Mouse (Mus musculus) gastrocnemius, postnatal 10 days (tissue): ENCODE results near the gene Ptgfrn. TPM values are rescaled to one million over a fixed set of nuclear protein-coding genes. Genes with fewer than 3 reads are reported as not detected.

Experiments
- DNase-seq: peaks from one replicate; pipeline ENCODE4 v3.0.0; 2021; ENCODE audit warnings: mixed read lengths
- total RNA-seq, 2 experiments: library from RNA; stranded (reverse); gene quantifications; 2 replicates each; pipeline ENCODE4 v1.2.3; 2021

The Ptgfrn gene
- total RNA-seq, 2 experiments from 2014 or later, result 49.3 to 59.3 TPM

DNA sequence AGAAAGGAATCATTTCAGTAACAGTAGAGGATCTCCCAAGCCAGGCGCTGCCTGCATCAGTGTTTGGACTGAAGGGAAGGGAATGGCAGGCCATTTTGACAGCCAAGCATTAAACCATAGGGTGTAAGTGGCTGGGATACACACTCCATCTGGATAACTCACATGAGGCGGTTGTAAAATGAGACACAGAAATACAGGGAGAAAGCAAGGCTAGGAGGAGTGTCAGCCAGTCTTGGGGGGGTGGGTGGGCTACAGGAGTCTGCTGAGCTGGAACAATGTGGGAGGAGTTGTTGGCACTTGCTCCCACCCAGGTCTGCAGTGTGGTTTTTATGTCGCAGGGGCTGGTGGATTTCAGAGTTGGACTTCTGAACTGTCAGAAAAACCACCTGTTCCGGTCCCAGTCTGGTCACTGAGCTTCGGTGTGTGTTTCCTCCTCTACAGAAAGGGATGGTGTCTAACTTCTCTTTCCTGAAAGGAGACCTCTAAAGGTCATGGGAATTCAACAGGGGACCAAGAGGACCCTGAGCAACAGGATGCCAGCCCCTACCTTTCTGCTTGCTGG is 72.0 kb downstream of the Ptgfrn start:
- no peak for DNase-seq

DNA sequence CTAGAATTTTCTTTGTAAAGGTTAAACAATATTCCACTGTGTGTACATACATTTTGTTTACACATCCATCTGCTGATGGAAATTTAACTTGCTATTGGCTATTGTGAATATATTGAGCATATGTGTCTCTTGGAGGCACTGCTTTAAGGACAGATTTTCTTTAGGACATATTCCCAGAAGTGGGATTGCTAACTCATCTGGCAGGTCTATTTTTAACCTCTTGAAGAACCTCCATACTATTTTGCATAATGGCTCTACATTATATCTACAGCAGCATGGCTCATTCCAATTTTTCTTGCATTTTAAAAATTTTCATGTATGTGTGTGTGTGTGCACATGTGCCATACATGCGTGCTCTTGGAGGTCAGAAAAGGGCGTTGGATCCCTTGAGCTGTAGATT is 74.1 kb downstream of the Ptgfrn start:
- no peak for DNase-seq

DNA sequence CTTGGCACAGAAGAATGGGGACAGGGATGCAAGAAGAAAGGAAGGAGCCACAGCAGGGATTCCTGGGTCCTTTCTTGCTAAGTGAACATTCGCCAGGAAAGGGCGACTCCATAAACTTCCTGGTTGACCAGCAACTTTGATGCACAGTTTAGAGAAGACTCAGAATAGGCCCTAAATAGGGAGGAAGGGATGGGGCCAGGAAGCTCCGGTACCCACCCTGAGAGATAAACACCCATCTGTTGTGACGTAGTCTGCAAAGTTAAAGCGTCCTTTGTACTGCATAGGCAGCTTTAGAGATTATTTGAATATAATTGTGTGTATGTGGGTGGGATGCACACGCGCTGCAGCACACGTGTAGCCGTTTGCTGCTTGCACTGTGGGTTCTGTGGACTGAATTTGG is 75.6 kb downstream of the Ptgfrn start:
- DNase-seq, result no peak

DNA sequence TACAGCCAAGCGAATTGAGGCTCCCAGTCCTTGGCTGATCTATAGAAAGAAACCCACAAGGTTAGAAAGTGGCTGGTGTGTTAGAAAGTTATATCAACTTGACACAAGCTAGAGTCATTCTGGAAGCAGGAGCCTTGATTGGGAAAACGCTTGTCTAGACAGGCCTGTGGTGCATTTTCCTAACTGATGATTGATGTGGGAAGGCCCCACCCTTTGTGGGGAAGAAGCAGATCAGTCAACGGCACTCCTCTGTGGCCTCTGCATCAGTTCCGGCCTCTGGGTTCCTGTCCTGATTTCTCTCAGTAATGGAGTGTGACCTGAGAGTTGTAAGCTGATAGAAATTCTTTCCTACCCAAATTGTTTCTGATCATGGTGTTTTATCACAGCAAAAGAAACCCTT is 76.4 kb downstream of the Ptgfrn start:
- no peak for DNase-seq

DNA sequence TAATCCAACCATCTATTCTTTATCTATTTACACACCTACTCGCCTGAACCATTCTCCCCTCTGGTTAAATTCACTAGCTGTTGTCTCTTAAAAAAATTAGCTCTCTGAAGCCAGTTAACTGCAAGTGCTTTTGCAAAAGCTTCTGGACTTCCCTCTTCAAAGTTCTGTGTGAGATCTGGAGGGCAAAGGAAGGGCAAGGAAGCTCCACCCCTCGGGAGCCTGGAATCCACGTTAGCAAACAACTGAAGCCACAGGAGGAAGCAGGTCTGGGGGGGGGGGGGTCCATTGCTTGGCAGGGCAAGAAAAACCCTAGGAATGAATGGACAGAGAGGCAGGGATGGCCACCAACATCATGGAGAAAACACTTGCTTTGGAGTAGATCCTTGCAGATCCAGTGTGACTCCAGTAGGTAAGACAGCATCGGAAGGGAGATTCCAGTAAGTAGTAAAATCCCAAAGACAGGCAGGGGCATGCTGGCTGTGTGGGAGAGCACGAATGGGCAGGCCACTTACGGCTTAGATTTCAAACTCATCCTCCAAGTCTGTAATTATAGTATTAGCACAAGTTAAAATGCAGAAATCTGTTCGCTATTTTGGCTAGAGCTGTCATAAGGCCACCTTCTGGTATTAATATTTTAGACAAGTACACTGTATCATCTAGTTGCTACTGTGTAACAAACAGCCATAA is 78.5 kb downstream of the Ptgfrn start:
- no peak for DNase-seq

DNA sequence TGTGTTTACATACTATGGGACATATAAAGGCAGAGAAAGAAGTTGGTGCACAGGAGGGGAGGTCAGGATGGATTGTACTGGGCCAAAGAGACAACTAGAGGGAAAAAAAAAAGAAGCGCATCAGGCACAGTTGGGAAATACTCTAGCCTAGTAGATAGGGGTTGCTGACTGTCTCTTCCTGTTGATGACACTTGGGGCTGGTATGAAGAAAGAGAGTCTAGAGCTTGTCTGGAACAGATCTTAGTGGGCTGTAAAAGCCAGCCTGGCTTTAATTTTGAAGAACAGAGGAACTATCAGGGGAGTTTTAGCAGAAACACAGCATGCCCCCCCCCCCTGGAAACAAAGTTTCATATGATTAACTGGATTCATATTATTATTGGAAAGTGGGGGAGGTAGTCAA is 79.4 kb downstream of the Ptgfrn start:
- DNase-seq, result no peak

DNA sequence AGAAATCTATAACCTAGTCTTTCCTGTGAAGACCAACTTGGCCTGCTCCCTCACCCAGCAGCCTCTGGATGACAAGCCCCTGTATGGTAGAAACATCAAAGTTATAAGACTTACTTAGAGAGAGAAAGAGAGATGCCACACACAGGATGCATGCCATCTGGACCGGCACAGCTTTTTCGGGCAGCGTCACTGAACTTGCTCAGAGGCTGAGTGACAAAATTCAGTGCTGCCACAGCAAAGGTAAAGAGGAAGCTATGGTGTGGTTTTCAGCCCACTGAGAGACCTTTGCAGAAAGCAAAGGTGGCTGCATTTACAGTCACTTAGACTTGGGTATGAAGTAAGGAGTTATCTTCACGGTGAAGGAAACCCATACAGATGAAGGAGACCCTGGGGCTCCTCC is 80.7 kb downstream of the Ptgfrn start, which contains the start of gene Cd101:
Gene Cd101 (minus strand): TSS at position 218 of the 400 bp plus-strand sequence.
- no peak for DNase-seq

DNA sequence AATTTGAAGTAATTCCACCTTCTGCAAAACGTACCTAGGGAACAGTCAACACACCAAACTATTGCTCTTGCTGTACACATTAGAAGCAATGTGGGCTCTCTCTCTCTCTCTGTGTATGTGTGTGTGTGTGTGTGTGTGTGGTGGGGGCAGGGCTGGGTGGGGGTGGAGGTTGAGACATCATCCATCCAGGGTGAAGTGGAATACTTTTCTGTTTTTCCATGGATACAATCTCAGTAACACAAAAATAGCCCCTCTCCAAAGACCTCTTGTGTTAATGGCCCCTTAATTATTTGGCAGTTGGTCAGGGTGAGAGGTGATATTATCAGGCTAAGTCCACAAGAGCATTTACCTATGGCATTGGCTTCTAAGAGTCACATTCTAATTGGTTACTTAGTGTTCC is 83.3 kb downstream of the Ptgfrn start:
- no peak for DNase-seq

DNA sequence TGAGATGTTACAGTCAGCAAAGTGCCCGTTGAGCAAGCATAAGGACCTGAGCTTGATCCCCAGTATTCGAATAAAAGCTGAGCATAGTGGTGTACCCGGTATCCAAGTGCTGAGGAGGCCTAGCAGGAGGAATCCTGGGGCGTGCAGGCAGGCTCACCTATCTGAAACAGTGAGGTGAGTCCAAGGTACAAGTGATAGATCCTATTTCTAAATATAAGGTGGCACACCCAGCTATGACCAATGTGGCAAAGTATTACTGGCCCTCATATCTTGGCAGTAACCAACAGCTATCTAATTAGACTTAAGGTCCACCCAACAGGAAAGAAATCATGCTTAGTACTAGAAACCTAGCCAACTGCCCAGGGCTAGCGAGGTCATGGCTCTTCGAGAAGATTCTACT is 87.1 kb downstream of the Ptgfrn start:
- no peak for DNase-seq

DNA sequence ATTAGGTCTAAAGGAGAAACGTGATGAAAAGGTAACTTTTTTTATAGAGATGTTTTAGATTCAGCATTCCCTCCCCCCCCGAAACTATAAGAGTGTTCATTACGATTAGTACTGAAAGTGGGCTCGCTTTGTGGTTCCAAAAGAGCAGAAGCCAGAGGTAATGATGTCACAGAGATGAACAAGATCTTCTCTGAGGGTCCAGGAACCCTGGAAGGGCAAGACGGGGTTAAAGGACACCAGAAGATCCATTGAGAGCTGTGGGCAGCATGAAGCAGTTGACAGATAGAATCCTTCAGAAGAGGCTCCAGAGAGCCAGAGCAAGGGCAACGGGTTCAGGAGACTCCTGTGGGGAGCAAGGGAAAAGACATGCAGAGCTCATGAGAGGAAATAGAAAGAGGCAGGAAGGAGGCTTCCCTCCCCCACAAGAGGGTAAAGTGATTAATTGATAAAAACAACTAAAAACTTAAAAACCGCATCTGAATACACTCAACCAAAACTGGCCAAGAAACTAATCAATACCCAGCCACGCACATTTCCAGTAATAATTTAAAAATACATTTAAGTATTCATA is 88.5 kb downstream of the Ptgfrn start:
- no peak for DNase-seq

DNA sequence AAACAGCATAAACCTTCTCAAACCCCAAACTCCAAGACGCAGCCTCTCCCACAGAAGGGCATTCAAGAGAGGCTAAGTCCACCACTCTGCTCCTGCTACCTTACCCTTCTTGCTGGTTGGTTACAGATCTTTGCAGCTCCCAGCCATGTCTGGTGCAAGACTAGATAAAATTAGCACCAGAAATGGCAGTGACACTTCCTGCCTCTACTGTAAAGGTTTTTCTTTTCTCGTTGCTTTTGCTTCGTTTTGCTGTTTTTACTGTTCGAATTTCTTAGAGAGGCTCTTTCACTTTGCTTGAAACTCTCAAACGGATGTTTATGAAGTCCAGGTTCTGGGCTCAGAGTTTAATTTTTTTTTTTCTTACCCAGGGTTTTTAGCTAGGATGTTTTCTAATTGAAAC is 89.0 kb downstream of the Ptgfrn start:
- DNase-seq, result no peak

DNA sequence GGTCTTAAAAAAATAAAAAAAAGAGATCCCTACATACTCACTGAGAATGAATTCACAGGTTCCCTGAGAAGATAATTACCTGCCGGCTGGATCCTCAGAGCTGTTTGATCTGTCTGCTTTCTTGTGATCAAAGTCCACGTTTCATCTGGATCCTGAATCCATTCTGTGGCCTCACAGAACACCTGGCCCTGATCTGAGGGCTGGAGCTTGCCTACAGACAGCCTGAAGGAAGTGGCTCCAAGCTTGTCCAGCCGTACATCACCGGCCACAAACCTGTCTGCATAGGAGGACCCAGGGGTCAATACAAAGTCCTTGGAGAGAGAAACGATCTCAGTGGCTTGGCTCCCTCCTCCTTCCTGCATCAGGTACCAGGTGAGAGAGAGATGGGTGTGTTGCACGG is 91.6 kb downstream of the Ptgfrn start:
- no peak for DNase-seq

DNA sequence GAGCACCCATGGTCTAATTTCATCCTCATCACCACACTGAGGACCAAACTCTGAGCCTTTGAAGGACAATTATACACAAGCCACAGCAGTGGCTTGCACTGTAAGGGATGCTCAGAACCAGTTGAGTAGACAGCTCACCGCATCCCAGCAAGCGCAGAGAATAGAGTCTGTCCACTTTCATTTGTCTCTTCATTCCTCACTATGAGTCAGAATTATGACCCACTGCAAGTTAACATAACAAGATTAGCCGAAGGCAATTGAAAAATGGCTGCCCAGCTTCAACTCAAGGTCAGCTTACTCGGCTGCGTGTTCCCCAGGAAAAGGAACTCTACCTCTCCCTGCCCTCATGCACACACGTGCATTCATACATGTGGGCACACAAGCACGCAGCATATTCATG is 94.0 kb downstream of the Ptgfrn start:
- no peak for DNase-seq

DNA sequence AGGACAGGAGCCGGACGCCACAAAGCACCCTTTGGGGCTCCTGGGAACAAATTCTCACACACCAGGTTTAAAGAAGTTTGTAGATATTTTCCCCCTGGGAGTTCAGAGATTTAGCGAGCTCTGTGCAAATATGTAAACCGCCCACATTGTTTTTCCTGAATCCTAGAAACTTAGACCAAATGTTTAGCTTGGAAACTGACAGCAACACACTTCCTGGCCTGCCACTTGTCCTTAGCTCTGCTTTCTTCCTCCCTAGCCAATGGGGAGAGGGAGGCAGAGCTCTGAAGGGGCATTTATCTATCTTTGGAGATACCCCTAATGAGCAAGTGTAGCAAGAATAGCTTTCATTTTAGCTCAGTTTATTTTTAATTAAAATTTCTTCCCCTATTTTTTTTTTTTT is 94.8 kb downstream of the Ptgfrn start:
- no peak for DNase-seq

DNA sequence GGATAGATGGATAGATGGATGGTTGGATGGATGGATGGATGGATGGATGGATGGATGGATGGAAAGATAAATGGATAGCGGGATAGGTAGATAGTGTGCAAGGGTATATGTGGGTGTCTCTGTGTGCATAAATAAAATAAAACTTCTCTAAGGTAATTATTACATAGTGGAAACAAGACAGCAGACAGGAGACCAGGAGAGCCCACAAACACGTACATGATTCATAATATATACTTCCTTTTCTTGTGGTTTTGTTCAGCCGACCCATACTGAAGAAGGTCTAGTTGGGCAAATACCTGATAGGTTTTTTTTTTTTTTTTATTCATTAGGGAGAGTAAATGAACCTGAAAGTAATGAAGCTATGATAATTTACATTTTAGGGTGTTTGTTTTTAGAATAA is 96.5 kb downstream of the Ptgfrn start:
- no peak for DNase-seq

DNA sequence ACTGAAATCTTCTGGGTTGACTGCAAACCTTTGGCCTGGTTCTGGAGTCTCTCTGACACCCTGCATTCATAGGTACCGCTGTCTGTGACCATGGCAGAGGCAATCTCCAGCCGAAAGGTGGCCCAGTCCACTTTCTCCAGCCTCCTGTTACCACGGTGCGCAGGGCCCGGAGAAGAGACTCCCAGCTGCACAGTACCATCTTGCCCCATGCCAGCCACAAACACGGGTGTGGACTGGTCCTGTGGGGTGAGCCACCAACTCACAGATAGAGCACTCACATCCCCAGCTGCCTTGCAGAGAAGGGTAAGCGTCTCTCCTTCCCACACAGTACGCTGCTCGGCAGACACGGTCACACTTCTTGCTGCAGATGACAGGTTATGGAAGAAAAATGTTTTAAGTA is 97.1 kb downstream of the Ptgfrn start:
- DNase-seq, result no peak

DNA sequence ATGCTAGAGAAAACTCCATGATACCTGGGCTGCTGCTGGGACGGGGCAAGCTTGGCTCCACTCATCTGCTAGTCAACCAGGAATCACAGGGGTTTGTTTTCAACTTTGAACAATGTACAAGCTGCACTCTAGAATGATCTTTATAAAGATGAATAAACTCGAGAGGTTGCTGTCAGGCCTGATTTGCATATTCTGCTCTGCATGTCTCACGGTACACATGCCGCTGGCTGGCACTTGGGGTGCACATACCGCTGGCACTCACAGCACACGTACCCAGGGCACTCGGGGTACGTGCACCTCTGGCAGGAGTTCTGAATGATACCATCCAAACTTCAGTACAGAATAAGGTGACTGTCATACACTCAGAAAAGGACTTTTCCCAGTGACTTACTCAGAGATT is 97.5 kb downstream of the Ptgfrn start:
- DNase-seq, result no peak

DNA sequence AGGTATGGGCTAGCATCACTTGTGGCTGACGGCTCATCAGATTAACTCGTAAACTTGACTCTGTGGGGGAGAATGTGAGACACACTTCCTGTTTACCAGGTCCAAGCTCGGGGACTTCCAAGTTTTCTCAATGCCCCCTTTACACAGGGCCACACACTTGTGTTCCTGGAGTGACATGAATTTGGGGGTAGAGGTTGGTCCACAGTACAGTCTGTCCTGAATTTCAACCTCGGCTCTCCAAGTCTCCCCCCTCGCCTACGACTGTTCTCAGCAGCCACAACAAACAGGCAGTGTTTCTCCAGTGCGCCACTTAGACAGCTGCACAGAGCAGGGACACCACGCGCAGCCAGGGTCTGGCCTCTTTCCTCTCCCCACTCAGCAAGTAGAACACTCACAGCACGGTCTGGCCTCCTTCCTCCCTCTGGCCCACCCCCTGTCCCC is 97.9 kb downstream of the Ptgfrn start:
- peak; percentile 38 for DNase-seq

DNA sequence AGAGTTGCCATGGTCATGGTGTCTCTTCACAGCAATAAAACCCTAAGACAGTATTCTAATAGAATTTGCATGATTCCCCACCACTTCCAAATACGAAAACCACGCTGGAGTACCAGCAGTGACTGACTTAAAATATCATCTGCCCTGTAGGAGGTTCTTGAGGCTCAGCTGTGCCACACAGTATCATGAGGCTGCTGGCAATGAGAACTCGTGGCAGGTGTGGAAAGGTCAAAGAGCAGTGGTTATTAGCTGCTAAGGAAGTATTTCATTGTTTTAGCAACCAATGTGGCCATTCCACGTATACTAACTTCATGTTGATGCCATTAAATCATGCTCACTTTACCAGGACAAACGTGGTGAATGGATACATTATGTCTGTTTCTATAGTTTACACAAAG is 98.9 kb downstream of the Ptgfrn start:
- no peak for DNase-seq

DNA sequence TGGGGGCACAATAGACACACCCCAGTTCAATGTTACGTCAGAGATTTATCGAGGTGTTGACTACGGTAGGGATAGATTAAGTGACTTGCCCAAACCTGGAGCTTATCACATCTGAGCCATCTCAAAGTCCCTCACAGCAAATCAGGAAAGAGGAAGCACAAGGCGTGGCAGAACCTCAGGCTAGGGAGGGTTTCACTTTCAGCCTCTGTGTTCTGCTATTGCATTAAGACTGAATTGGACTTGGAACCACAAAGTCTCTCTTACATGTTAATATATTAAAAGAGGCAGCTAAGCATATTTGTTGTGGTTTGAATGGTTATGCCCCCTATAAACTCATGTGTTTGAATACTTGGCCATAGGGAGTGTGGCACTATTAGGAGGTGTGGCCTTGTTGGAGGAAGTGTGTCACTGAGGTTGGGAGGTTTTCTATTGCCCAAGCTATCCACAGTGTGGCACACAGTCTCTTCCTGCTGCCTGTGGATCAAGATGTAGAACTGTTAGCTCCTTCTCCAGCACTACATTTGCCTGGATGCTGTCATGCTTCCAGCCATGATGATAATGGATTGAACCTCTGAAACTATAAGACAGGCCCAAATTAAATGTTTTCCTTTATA is 99.4 kb downstream of the Ptgfrn start:
- no peak for DNase-seq

DNA sequence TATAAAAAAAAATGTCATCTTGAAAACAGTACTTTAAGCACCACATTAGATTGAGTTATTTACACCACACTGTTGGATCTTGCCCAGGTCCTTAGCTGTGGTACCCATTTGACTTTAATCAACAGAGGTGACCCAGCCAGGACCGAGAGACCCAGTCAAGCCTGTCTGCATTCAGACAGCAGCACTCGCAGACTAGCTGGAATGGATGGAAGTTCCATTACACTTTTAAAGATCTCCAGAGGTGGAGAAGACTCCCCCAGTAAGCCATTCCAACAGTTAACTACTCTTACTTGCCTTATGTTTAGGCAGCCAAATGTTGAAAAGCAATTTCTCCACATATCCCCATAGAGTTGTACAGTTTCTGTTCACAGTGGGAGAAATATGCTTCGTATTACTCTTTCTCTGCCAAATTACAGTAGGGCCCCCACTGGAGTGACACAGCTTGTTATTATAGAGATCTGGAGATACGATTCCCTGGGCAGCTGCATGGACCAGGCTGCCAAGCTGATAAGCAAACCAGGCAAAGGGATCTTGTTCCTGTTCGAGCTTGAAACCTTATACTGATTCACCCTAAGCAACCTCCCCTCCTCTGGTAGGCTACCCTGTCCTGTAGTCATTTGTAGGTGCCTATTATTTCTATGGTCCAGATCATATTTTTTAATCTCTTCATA is 102.8 kb downstream of the Ptgfrn start:
- no peak for DNase-seq

DNA sequence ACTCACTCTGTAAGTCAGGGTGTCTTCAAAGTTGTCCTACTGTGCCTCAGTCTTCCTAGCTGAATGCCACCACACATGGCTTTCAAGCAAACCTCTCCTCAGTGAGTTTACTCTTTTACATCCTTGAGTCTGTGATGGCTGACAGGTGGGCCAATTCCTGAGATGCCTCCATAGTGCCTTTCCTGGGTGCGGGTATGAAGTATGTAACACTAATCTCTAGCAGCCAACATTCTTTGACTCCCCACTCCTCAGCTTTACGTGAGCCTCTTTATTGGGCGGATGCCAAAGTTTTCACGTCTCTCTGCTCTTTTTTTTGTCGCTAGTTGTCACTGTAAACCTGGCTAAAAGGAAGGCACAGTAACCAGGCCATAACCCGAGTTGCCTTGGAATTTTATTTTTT is 104.7 kb downstream of the Ptgfrn start:
- DNase-seq, result no peak
